Mouse (Mus musculus): ENCODE measurements around the gene Vrk1. TPM values are rescaled to one million over a fixed set of nuclear protein-coding genes. Genes with fewer than 3 reads are reported as not detected.

Gene Vrk1
- total RNA-seq (2014; rRNA removed) (13.5 and 17.7 TPM in 2 replicates), polyA plus RNA-seq (2015; fragmentation: Nextera tagmentation; extraction: Ambion mirVana) (32.0 and 35.8 TPM in 2 replicates)

GRCm38 (mm10) chr12:106010065-106010915 lies at the start of gene Vrk1:
Gene Vrk1 (plus strand): TSS chr12:106010228.
- no peaks in the 10 kb centered on the region for H3K9me3 ChIP-seq (ENCODE audit: low read length)
- peak; percentile 20; the same call in 1 of the 2 replicates for TF ChIP-seq CTCF (IDR thresholded peaks at IDR 0.05; ENCODE audit: low read depth)
- H3K9ac ChIP-seq (replicated peaks; ENCODE audit: low read length), result peak within 1 kb of the TSS; percentile 62
- ATAC-seq (peak; percentile 100), DNase-seq (ENCODE audit: low spot score) (peak; percentile 99)
- H3K4me2 ChIP-seq (ENCODE audit: low read depth, low read length), result peak within 1 kb of the TSS; percentile 92
- no peaks in the 10 kb centered on the region for H3K27me3 ChIP-seq (ENCODE audit: insufficient read depth, low read length)
- H3K36me3 ChIP-seq (ENCODE audit: insufficient read depth, low read length), result no peaks in the 10 kb centered on the region
- H3K27ac ChIP-seq, result peak within 1 kb of the TSS; percentile 32; the same call in 1 of the 2 replicates
- H3K4me3 ChIP-seq (ENCODE audit: low read length), result peak within 1 kb of the TSS; percentile 94
- WGBS, result under 1% methylated on average over 58 of the region's 72 CpGs
- no peaks in the 10 kb centered on the region for H3K4me1 ChIP-seq (ENCODE audit: insufficient read depth, low read length)

DNA sequence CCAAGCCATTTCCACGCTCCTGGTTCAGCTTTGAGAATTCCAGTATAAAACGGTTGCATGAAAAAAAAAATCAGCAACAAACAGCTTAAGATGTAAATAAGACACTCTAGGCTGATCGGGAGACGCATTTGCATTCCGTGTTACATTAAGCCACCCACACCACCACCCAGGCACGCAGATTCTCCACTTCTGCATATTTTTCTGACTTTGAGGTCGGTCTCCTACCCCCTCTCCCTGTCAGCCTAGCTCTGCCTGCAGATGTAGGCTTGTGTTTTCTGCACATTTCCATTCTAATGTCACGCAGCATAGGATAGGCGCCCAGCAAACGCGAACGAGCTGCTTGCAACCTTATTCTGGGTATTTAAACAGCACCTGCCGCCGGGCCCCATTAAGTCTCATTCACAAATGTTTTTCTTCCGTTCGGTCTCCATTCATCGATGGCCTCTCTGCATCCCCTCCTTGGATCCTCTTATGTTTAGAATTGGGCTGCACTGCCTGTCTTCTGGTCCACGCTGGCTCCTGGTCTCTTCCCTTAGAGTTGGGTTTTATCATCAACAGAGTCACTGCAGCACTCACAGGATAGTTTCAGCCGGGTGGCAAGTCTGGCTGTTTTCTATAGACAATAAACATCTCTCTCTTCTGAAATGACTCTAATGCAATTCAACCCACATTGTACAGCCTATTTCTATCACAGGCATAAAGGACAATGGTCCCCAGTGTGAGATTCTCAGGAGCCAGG lies 49.3 kb upstream of the Vrk1 start:
- no peak overlapping the region for H3K4me3 ChIP-seq (ENCODE audit: low read length)
- DNase-seq (ENCODE audit: low spot score), result peak; percentile 22
- ATAC-seq, result no peak

GRCm38 (mm10) chr12:105961667-105962066 lies 48.4 kb upstream of the Vrk1 start:
- H3K9me3 ChIP-seq (ENCODE audit: low read length), result no peaks in the 10 kb centered on the region
- DNase-seq (ENCODE audit: low spot score) (no peak), ATAC-seq (no peak)
- H3K9ac ChIP-seq (replicated peaks; ENCODE audit: low read length), result no peak overlapping the region
- no peak overlapping the region for H3K27ac ChIP-seq
- 9% methylated on average over 12 of the region's 12 CpGs for WGBS
- 0 out of 2 replicates have a peak, but pooled peaks cover 6% of the 10 kb centered on the region for H3K27me3 ChIP-seq (ENCODE audit: insufficient read depth, low read length)
- TF ChIP-seq CTCF (IDR thresholded peaks at IDR 0.05; ENCODE audit: low read depth), result no peak
- H3K4me2 ChIP-seq (ENCODE audit: low read depth, low read length), result peak overlapping the region; percentile 68
- no peaks in the 10 kb centered on the region for H3K36me3 ChIP-seq (ENCODE audit: insufficient read depth, low read length)
- 0 out of 2 replicates have a peak overlapping the region, but pooled peaks have one; percentile 3 for H3K4me3 ChIP-seq (ENCODE audit: low read length)
- H3K4me1 ChIP-seq (ENCODE audit: insufficient read depth, low read length), result no peaks in the 10 kb centered on the region

More for the DNA sequence above, 49.3 kb upstream of the Vrk1 start:
- 9% methylated on average over 19 of the region's 19 CpGs for WGBS
- peak overlapping the region; percentile 23 for H3K27ac ChIP-seq
- H3K36me3 ChIP-seq (ENCODE audit: insufficient read depth, low read length), result no peaks in the 10 kb centered on the region
- peak overlapping the region; percentile 24 for H3K4me2 ChIP-seq (ENCODE audit: low read depth, low read length)
- TF ChIP-seq CTCF (IDR thresholded peaks at IDR 0.05; ENCODE audit: low read depth), result no peak
- no peak overlapping the region for H3K9ac ChIP-seq (replicated peaks; ENCODE audit: low read length)
- H3K4me1 ChIP-seq (ENCODE audit: insufficient read depth, low read length), result peaks cover 5% of the 10 kb centered on the region; the same call in 1 of the 2 replicates
- H3K9me3 ChIP-seq (ENCODE audit: low read length), result no peaks in the 10 kb centered on the region
- 0 out of 2 replicates have a peak, but pooled peaks cover 6% of the 10 kb centered on the region for H3K27me3 ChIP-seq (ENCODE audit: insufficient read depth, low read length)

- Histone ChIP-seq H3K4me2 (ENCODE audit: low read depth, low read length) (peak overlapping the region; percentile 68), H3K9ac (replicated peaks; ENCODE audit: low read length) (peak overlapping the region; percentile 33; the same call in 1 of the 2 replicates), H3K36me3 (ENCODE audit: insufficient read depth, low read length) (no peaks in the 10 kb centered on the region), H3K27ac (no peak overlapping the region), H3K9me3 (ENCODE audit: low read length) (no peaks in the 10 kb centered on the region), H3K27me3 (ENCODE audit: insufficient read depth, low read length) (0 out of 2 replicates have a peak, but pooled peaks cover 6% of the 10 kb centered on the region), H3K4me1 (ENCODE audit: insufficient read depth, low read length) (no peaks in the 10 kb centered on the region), H3K4me3 (ENCODE audit: low read length) (peak overlapping the region; percentile 35)
- ATAC-seq (peak; percentile 95), DNase-seq (ENCODE audit: low spot score) (peak; percentile 93)
- peak; percentile 99 for TF ChIP-seq CTCF (IDR thresholded peaks at IDR 0.05; ENCODE audit: low read depth)
- WGBS, result 2% methylated on average over 36 of the region's 37 CpGs
Observed at GRCm38 (mm10) chr12:105962103-105963011, 47.7 kb upstream of the Vrk1 start.

DNA sequence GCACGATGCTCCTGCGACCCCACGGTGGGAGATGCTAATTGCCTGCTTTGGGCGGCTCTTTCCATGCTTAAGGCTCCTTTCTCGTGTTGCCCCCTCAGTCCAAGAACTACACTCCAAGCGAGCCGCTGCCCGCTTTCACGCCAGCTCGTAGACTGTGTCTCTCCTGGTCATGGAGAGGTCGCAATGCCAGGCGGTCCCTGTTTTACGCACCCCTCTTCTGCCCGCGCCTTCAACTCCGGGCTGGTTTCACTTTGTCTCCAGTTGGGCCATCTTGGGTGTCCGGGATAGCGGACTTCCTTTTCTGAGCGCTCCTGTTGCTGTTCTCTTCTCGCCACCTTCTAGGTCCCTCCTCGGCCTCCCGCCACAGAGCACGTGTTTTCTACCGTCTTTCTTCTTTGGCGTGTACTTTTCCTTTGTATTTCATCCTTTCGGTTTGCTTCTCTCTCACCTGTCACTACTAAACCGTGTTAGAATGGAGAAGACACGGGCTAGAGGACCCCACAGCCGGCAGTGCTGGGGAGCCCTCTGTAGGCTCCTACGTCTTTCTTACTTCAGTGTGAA lies 46.9 kb upstream of the Vrk1 start:
- no peak overlapping the region for H3K27ac ChIP-seq
- no peak for TF ChIP-seq CTCF (IDR thresholded peaks at IDR 0.05; ENCODE audit: low read depth)
- 3% methylated on average over 30 of the region's 30 CpGs for WGBS
- ATAC-seq (peak; percentile 52), DNase-seq (ENCODE audit: low spot score) (no peak)
- H3K9me3 ChIP-seq (ENCODE audit: low read length), result no peaks in the 10 kb centered on the region
- H3K27me3 ChIP-seq (ENCODE audit: insufficient read depth, low read length), result 0 out of 2 replicates have a peak, but pooled peaks cover 5% of the 10 kb centered on the region
- H3K4me2 ChIP-seq (ENCODE audit: low read depth, low read length), result peak overlapping the region; percentile 68
- H3K9ac ChIP-seq (replicated peaks; ENCODE audit: low read length), result peak overlapping the region; percentile 33; the same call in 1 of the 2 replicates
- peak overlapping the region; percentile 35 for H3K4me3 ChIP-seq (ENCODE audit: low read length)
- H3K4me1 ChIP-seq (ENCODE audit: insufficient read depth, low read length), result no peaks in the 10 kb centered on the region
- H3K36me3 ChIP-seq (ENCODE audit: insufficient read depth, low read length), result no peaks in the 10 kb centered on the region

Measured in hindbrain, postnatal 0 days (tissue).